Mouse (Mus musculus): ENCODE data around the gene Atg7. TPM values are rescaled to one million over a fixed set of nuclear protein-coding genes. Genes with fewer than 3 reads are reported as not detected.

Gene Atg7
- total and polyA plus RNA-seq, 2 experiments from 2014 or later, result 16.6 to 17.5 TPM

DNA sequence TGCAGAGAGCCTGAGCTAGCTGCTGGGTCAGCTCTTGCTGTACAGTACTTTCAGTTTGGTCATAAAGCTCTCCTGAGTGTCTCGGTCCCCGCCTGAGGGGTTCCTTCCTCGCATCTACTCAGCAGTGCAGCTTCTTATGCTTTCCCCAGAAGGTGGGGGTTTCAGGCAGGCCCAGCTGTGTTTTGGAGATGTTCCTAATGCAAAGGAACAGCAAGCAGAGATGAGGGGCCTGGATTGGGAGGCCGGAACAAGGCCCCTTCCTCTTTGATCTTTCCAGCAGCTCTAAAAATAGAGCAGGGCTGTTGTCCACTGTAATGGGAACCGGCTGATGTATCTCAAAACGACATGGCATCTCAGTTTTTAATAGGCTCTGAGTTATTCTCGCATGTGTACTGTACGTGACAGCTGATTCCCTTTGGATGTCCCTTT lies 82.3 kb downstream of the Atg7 start:
- DNase-seq (ENCODE audit: low spot score) (no peak), ATAC-seq (no peak)
- Histone ChIP-seq H3K36me3 (ENCODE audit: insufficient read depth, low read length) (no peaks in the 10 kb centered on the region), H3K4me2 (ENCODE audit: low read depth, low read length) (no peak overlapping the region), H3K9ac (replicated peaks; ENCODE audit: low read length) (no peak overlapping the region), H3K27me3 (ENCODE audit: insufficient read depth, low read length) (no peaks in the 10 kb centered on the region), H3K4me3 (ENCODE audit: low read length) (no peak overlapping the region), H3K27ac (no peak overlapping the region), H3K9me3 (ENCODE audit: low read length) (no peaks in the 10 kb centered on the region), H3K4me1 (ENCODE audit: insufficient read depth, low read length) (no peaks in the 10 kb centered on the region)
- 65% methylated on average over 8 of the region's 8 CpGs for WGBS
- no peak for TF ChIP-seq CTCF (IDR thresholded peaks at IDR 0.05; ENCODE audit: low read depth)

DNA sequence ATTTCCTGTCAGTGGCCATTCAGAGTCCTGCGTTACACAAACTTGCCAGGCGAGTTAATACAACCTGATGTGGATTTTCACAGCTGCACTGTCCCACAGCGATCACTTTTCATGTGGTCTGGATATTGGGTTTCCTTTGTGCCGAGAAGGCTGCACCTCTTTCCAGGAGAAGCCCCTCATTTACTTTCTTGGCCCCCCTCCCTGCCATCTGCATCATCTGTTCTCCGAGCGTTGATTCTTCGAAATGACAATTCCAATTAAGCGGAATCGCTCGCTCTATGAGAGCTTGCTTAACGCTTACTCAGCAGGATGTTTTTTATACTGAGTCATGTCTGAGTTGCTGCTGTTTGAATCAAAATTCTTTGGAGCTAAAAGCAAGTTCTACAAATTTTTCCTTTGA lies 83.8 kb downstream of the Atg7 start:
- H3K4me2 ChIP-seq (ENCODE audit: low read depth, low read length), result no peak overlapping the region
- no peak overlapping the region for H3K4me3 ChIP-seq (ENCODE audit: low read length)
- ATAC-seq (no peak), DNase-seq (ENCODE audit: low spot score) (peak; percentile 45)
- H3K4me1 ChIP-seq (ENCODE audit: insufficient read depth, low read length), result no peaks in the 10 kb centered on the region
- H3K9me3 ChIP-seq (ENCODE audit: low read length), result no peaks in the 10 kb centered on the region
- H3K9ac ChIP-seq (replicated peaks; ENCODE audit: low read length), result no peak overlapping the region
- no peaks in the 10 kb centered on the region for H3K36me3 ChIP-seq (ENCODE audit: insufficient read depth, low read length)
- TF ChIP-seq CTCF (IDR thresholded peaks at IDR 0.05; ENCODE audit: low read depth), result no peak
- no peaks in the 10 kb centered on the region for H3K27me3 ChIP-seq (ENCODE audit: insufficient read depth, low read length)
- H3K27ac ChIP-seq, result no peak overlapping the region
- WGBS, result 38% methylated on average over 11 of the region's 11 CpGs

DNA sequence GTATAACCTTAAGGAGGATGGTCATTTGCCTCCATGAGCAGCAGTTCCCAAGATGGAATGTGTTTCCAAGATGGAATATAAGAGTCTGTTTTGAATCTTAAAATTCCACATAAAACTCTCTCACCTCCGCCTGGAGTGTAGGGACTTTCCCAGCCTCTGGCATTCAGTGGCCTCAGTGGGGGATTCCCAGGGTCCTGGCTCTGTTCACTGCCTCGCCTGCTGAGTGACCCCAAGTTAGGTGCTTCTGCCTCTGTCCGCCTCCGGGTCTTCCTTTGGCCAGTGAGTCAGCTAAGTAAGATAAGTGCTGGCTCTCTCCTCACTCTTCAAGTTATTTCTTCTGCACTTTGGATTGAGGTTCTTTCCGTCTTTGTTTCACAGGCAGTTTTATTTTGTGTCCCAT lies 90.3 kb downstream of the Atg7 start:
- DNase-seq (ENCODE audit: low spot score), result no peak
- H3K36me3 ChIP-seq (ENCODE audit: insufficient read depth, low read length), result no peaks in the 10 kb centered on the region
- H3K4me3 ChIP-seq (ENCODE audit: low read length), result no peak overlapping the region
- WGBS, result 73% methylated on average over 5 of the region's 5 CpGs
- TF ChIP-seq CTCF (IDR thresholded peaks at IDR 0.05; ENCODE audit: low read depth), result no peak
- no peaks in the 10 kb centered on the region for H3K27me3 ChIP-seq (ENCODE audit: insufficient read depth, low read length)
- H3K9ac ChIP-seq (replicated peaks; ENCODE audit: low read length), result no peak overlapping the region
- H3K27ac ChIP-seq, result no peak overlapping the region
- peaks cover 3% of the 10 kb centered on the region for H3K4me1 ChIP-seq (ENCODE audit: insufficient read depth, low read length)
- H3K9me3 ChIP-seq (ENCODE audit: low read length), result no peaks in the 10 kb centered on the region
- no peak for ATAC-seq
- no peak overlapping the region for H3K4me2 ChIP-seq (ENCODE audit: low read depth, low read length)

DNA sequence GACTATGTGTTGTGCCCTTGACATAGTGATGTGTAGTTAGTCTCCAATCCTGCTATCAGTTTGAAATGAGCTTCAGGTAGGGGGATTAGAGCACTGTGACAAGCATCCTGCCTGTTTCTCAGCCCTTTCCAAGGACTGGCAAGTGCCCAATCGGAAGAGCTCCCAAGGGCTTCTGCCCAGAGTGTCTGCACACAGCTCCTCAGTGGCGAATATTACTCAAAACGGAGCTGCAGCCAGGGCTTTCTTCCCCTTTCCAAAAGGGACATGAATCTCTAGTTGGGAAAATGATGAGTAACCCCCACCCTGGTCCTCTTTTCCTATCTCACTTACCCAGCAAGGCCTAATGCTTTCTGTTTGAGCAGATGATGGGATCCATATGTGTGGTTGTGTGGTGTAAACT lies 90.8 kb downstream of the Atg7 start:
- Histone ChIP-seq H3K4me2 (ENCODE audit: low read depth, low read length) (no peak overlapping the region), H3K9ac (replicated peaks; ENCODE audit: low read length) (no peak overlapping the region), H3K9me3 (ENCODE audit: low read length) (no peaks in the 10 kb centered on the region), H3K36me3 (ENCODE audit: insufficient read depth, low read length) (no peaks in the 10 kb centered on the region), H3K4me1 (ENCODE audit: insufficient read depth, low read length) (peaks cover 8% of the 10 kb centered on the region), H3K4me3 (ENCODE audit: low read length) (no peak overlapping the region), H3K27me3 (ENCODE audit: insufficient read depth, low read length) (no peaks in the 10 kb centered on the region), H3K27ac (no peak overlapping the region)
- TF ChIP-seq CTCF (IDR thresholded peaks at IDR 0.05; ENCODE audit: low read depth), result no peak
- WGBS, result 69% methylated on average over 3 of the region's 3 CpGs
- no peak for ATAC-seq
- peak; percentile 35 for DNase-seq (ENCODE audit: low spot score)

DNA sequence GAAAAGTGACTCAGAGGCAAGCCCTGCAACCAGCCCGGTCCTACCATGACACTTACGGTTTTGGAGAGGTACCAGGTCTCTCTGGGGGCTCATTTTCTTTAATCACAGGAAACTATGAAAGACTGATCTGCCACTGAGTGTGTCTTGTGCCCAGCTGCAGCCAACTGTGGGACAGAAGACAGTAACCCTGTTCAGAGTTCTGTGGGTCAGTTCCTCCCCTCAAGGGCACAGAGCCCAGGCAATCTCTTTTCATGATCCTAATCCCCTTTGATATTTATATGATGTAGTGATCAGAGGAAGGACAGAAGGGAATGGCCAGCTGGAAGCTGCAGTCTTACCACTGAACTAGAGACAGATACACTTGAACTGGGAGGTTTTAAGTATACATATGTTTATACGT lies 92.2 kb downstream of the Atg7 start:
- no peak overlapping the region for H3K4me2 ChIP-seq (ENCODE audit: low read depth, low read length)
- H3K27ac ChIP-seq, result no peak overlapping the region
- ATAC-seq (no peak), DNase-seq (ENCODE audit: low spot score) (no peak)
- H3K4me3 ChIP-seq (ENCODE audit: low read length), result no peak overlapping the region
- 64% methylated on average over 3 of the region's 3 CpGs for WGBS
- H3K27me3 ChIP-seq (ENCODE audit: insufficient read depth, low read length), result no peaks in the 10 kb centered on the region
- H3K4me1 ChIP-seq (ENCODE audit: insufficient read depth, low read length), result peaks cover 9% of the 10 kb centered on the region
- TF ChIP-seq CTCF (IDR thresholded peaks at IDR 0.05; ENCODE audit: low read depth), result no peak
- H3K36me3 ChIP-seq (ENCODE audit: insufficient read depth, low read length), result no peaks in the 10 kb centered on the region
- no peaks in the 10 kb centered on the region for H3K9me3 ChIP-seq (ENCODE audit: low read length)
- H3K9ac ChIP-seq (replicated peaks; ENCODE audit: low read length), result no peak overlapping the region

DNA sequence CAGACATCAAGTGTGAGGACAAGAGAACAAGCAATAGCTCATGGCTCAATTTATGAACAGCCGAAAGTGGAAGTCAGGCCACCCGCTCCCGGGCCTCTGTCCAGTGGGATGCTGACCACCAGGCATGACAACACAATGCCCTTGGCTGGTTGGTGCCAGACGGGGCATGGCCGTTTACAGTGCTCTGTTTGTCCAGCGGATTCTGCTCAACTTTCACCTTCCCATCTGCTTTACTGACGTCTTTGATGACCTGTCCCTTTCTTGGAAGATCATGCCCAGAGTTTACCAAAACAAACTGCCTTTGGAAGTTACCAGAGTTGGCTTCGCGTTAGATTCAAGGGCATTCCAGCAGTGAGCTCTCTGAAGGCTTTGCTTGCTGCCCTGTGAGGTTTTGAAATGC lies 93.5 kb downstream of the Atg7 start:
- H3K4me2 ChIP-seq (ENCODE audit: low read depth, low read length), result no peak overlapping the region
- H3K9ac ChIP-seq (replicated peaks; ENCODE audit: low read length), result no peak overlapping the region
- TF ChIP-seq CTCF (IDR thresholded peaks at IDR 0.05; ENCODE audit: low read depth), result no peak
- no peaks in the 10 kb centered on the region for H3K36me3 ChIP-seq (ENCODE audit: insufficient read depth, low read length)
- H3K4me3 ChIP-seq (ENCODE audit: low read length), result no peak overlapping the region
- peaks cover 9% of the 10 kb centered on the region for H3K4me1 ChIP-seq (ENCODE audit: insufficient read depth, low read length)
- no peaks in the 10 kb centered on the region for H3K9me3 ChIP-seq (ENCODE audit: low read length)
- H3K27ac ChIP-seq, result no peak overlapping the region
- ATAC-seq (no peak), DNase-seq (ENCODE audit: low spot score) (no peak)
- 82% methylated on average over 9 of the region's 9 CpGs for WGBS
- no peaks in the 10 kb centered on the region for H3K27me3 ChIP-seq (ENCODE audit: insufficient read depth, low read length)

DNA sequence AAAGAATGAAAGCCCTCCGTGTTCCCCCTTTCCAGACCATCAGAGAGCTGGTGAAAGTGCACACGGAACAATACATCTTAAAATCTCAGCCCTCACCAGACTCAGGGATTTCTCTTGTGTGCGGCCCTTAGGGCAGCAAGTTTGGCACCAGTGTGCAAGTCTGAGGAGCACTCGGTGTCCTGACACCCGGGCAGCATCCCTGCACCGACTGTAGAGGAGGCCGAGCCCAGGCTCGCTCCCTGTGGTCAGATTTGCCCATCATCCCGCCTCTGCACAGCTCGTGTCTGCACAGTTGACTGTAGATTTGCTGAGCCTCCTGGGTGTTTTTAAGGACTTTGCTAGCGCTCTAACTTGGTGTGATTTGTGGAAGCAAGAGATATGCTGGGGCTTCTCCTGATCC lies 94.3 kb downstream of the Atg7 start:
- no peak overlapping the region for H3K4me2 ChIP-seq (ENCODE audit: low read depth, low read length)
- no peaks in the 10 kb centered on the region for H3K27me3 ChIP-seq (ENCODE audit: insufficient read depth, low read length)
- no peak for ATAC-seq
- peaks cover 9% of the 10 kb centered on the region for H3K4me1 ChIP-seq (ENCODE audit: insufficient read depth, low read length)
- H3K9me3 ChIP-seq (ENCODE audit: low read length), result no peaks in the 10 kb centered on the region
- no peak overlapping the region for H3K4me3 ChIP-seq (ENCODE audit: low read length)
- no peak overlapping the region for H3K27ac ChIP-seq
- no peak overlapping the region for H3K9ac ChIP-seq (replicated peaks; ENCODE audit: low read length)
- 70% methylated on average over 11 of the region's 11 CpGs for WGBS
- H3K36me3 ChIP-seq (ENCODE audit: insufficient read depth, low read length), result no peaks in the 10 kb centered on the region
- no peak for TF ChIP-seq CTCF (IDR thresholded peaks at IDR 0.05; ENCODE audit: low read depth)
- no peak for DNase-seq (ENCODE audit: low spot score)

Data from hindbrain, postnatal 0 days (tissue).